Mouse (Mus musculus) forebrain, embryonic 12.5 days (tissue): ENCODE results near the gene 4930512M02Rik. TPM values are rescaled to one million over a fixed set of nuclear protein-coding genes. Genes with fewer than 3 reads are reported as not detected.

Source experiments
- ATAC-seq: fragments of 200-750 bp; cut with Nextera tagmentation; 2 replicates; pipeline ENCODE4 v1.8.0; 2017; ENCODE audit warnings: moderate TSS enrichment; ENCODE audit not compliant: low FRiP score
- H3K27ac ChIP-seq: fragments of 300-500 bp; sonication (generic); 2 replicates; pipeline ENCODE4 v1.5.1; 2016; ENCODE audit warnings: mild to moderate bottlenecking
- H3K27me3 ChIP-seq: fragments of 300-500 bp; sonication (generic); 2 replicates; pipeline ENCODE4 v1.6.1; 2016; ENCODE audit warnings: mild to moderate bottlenecking
- H3K36me3 ChIP-seq: fragments of 300-500 bp; sonication (generic); replicated peaks from 2 replicates; pipeline ENCODE4 v1.6.1; 2016; ENCODE audit warnings: mild to moderate bottlenecking
- H3K4me1 ChIP-seq: fragments of 300-500 bp; sonication (generic); 2 replicates; pipeline ENCODE4 v1.6.1; 2016
- H3K4me2 ChIP-seq: fragments of 300-500 bp; sonication (generic); 2 replicates; pipeline ENCODE4 v1.6.1; 2016; ENCODE audit warnings: mild to moderate bottlenecking, moderate library complexity
- H3K4me3 ChIP-seq: fragments of 300-500 bp; sonication (generic); replicated peaks from 2 replicates; pipeline ENCODE4 v1.5.1; 2016; ENCODE audit warnings: mild to moderate bottlenecking
- H3K9ac ChIP-seq: fragments of 300-500 bp; sonication (generic); 2 replicates; pipeline ENCODE4 v1.6.1; 2016; ENCODE audit warnings: mild to moderate bottlenecking
- H3K9me3 ChIP-seq: fragments of 300-500 bp; sonication (generic); 2 replicates; pipeline ENCODE4 v1.6.1; 2016
- WGBS: fragments of 180-500 bp; shearing (Covaris S2); methylation state at CpG from one replicate; pipeline ENCODE4 v1.1.7; 2016; 5-methylcytosine and 5-hydroxymethylcytosine counted together
- polyA plus RNA-seq: library from polyadenylated mRNA; unstranded; fragments of >200 nt; fragmentation: Nextera tagmentation; extraction: Ambion mirVana; gene quantifications from 2 replicates; pipeline ENCODE4 v1.2.1, GENCODE M21; 2016

4930512M02Rik gene
- polyA plus RNA-seq, 1 experiment from 2014 or later: not detected

GRCm38 (mm10) chr11:11624073-11624705, 3.4 kb downstream of the 4930512M02Rik start:
- Histone ChIP-seq H3K4me2 (no peak overlapping the region), H3K4me1 (no peaks in the 10 kb centered on the region), H3K27me3 (no peaks in the 10 kb centered on the region), H3K9ac (no peak overlapping the region), H3K9me3 (no peaks in the 10 kb centered on the region), H3K27ac (no peak overlapping the region), H3K4me3 (no peak overlapping the region), H3K36me3 (no peaks in the 10 kb centered on the region)
- ATAC-seq: no peak
- 74% methylated on average over 4 of the region's 4 CpGs for WGBS

DNA sequence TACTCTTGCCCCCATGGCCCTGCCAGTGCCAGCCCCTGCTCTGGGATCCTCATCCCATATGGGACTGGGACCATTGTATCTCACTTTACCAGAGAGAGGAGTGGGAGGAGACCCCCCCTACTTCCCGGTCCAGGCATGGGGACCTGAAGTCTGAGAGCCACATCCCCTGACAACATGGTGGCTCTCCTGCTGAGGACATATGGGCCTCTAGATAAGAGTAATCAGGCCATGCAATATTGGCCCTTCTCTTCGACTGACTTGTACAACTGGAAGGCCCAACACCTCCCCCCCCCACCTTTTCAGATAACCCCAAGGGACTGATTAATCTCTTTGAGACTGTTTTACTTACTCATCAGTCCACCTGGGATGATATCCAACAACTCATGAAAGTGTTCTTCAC, 18.4 kb downstream of the 4930512M02Rik start:
- WGBS: 87% methylated on average over 2 of the region's 2 CpGs
- no peak for ATAC-seq
- Histone ChIP-seq H3K36me3 (no peaks in the 10 kb centered on the region), H3K9ac (no peak overlapping the region), H3K4me2 (no peak overlapping the region), H3K4me3 (no peak overlapping the region), H3K9me3 (peaks cover 15% of the 10 kb centered on the region), H3K4me1 (no peaks in the 10 kb centered on the region), H3K27ac (no peak overlapping the region), H3K27me3 (no peaks in the 10 kb centered on the region)

GRCm38 (mm10) chr11:11587327-11587726, 40.3 kb downstream of the 4930512M02Rik start:
- Histone ChIP-seq H3K4me2 (no peak overlapping the region), H3K4me1 (no peaks in the 10 kb centered on the region), H3K36me3 (no peaks in the 10 kb centered on the region), H3K9ac (no peak overlapping the region), H3K9me3 (no peaks in the 10 kb centered on the region), H3K27ac (no peak overlapping the region), H3K27me3 (no peaks in the 10 kb centered on the region), H3K4me3 (no peak overlapping the region)
- WGBS: 92% methylated on average over 2 of the region's 2 CpGs
- ATAC-seq: no peak

DNA sequence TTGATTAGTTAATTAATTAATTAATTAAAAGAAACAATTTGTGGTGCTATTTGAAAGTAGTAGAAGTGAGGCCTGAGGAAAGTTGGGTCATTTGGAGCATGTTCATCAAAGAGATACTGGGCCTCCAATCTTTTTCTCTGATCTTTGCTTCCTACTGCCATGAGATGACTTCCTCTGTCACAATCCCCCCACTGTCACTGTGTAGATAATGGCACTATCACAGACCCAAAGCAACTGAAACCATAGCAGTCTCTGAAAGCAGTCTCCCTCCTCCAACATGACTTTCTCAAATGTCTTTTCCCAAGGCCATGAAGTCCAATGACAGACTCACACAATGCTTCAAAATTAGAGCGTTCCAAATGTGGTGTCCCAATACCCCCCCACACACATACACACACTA, 41.2 kb downstream of the 4930512M02Rik start:
- ATAC-seq: no peak

DNA sequence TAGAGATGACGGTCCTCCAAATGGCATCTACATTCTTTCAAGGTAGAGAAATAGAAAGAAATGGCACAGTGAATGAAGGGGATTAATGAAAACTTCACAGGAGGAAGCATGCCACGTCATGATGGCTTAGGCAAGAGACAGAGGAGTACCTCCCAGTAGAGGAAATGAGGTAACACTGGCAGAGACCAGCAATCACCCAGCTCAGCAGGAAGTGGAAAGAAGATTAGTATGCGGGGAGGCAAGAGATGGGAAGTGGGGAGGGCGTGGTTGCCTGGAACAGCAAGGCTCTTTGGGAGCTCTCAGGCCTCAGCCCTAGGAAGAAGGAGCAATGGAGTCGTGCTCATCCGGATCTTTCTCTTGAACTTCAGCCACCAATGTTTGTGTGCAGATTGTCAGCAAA, 53.9 kb downstream of the 4930512M02Rik start:
- no peaks in the 10 kb centered on the region for H3K36me3 ChIP-seq
- H3K27me3 ChIP-seq: no peaks in the 10 kb centered on the region
- H3K4me3 ChIP-seq: no peak overlapping the region
- no peak for ATAC-seq
- H3K9me3 ChIP-seq: no peaks in the 10 kb centered on the region
- no peak overlapping the region for H3K9ac ChIP-seq
- no peaks in the 10 kb centered on the region for H3K4me1 ChIP-seq
- H3K27ac ChIP-seq: no peak overlapping the region
- WGBS: 64% methylated on average over 6 of the region's 6 CpGs
- H3K4me2 ChIP-seq: no peak overlapping the region

More for the DNA sequence above, 41.2 kb downstream of the 4930512M02Rik start:
- Histone ChIP-seq H3K4me1 (no peaks in the 10 kb centered on the region), H3K9ac (no peak overlapping the region), H3K36me3 (no peaks in the 10 kb centered on the region), H3K4me3 (no peak overlapping the region), H3K27ac (no peak overlapping the region), H3K27me3 (no peaks in the 10 kb centered on the region), H3K9me3 (no peaks in the 10 kb centered on the region), H3K4me2 (no peak overlapping the region)
- WGBS: 96% methylated on average over 1 of the region's 1 CpGs

DNA sequence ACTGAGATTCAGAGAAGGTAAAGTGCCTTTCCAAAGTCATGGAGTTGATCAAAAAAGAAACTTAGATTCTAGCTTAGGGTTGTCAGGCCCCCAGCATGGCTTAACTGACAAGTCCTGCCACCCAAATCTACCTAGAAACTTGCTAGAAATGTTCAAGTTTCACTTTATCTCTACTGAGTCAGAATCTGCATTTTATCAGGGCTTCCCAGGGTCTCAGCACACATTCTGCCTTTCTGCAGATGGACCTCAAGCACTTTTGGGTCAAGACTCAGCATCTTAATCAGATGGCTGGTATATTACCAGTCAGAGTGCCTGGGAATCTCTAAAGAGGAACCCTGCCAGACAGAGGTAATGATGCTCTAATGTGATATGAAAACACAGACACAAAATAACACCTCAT, 56.9 kb downstream of the 4930512M02Rik start:
- Histone ChIP-seq H3K4me3 (no peak overlapping the region), H3K4me1 (no peaks in the 10 kb centered on the region), H3K27me3 (no peaks in the 10 kb centered on the region), H3K27ac (no peak overlapping the region), H3K9me3 (no peaks in the 10 kb centered on the region), H3K4me2 (no peak overlapping the region), H3K36me3 (no peaks in the 10 kb centered on the region), H3K9ac (no peak overlapping the region)
- ATAC-seq: no peak

- no peaks in the 10 kb centered on the region for H3K9me3 ChIP-seq
- H3K4me1 ChIP-seq: no peaks in the 10 kb centered on the region
- H3K9ac ChIP-seq: no peak overlapping the region
- no peak overlapping the region for H3K27ac ChIP-seq
- H3K4me2 ChIP-seq: no peak overlapping the region
- no peaks in the 10 kb centered on the region for H3K27me3 ChIP-seq
- WGBS: 71% methylated on average over 4 of the region's 4 CpGs
- H3K4me3 ChIP-seq: no peak overlapping the region
- no peak for ATAC-seq
- H3K36me3 ChIP-seq: no peaks in the 10 kb centered on the region
Measured at GRCm38 (mm10) chr11:11569466-11570132, 58.0 kb downstream of the 4930512M02Rik start.

GRCm38 (mm10) chr11:11568033-11568432, 59.6 kb downstream of the 4930512M02Rik start:
- ATAC-seq: no peak
- Histone ChIP-seq H3K4me2 (no peak overlapping the region), H3K27ac (no peak overlapping the region), H3K4me1 (no peaks in the 10 kb centered on the region), H3K27me3 (no peaks in the 10 kb centered on the region), H3K36me3 (no peaks in the 10 kb centered on the region), H3K9ac (no peak overlapping the region), H3K9me3 (no peaks in the 10 kb centered on the region), H3K4me3 (no peak overlapping the region)
- 93% methylated on average over 2 of the region's 2 CpGs for WGBS

- no peaks in the 10 kb centered on the region for H3K27me3 ChIP-seq
- no peak overlapping the region for H3K9ac ChIP-seq
- WGBS: 85% methylated on average over 5 of the region's 6 CpGs
- no peaks in the 10 kb centered on the region for H3K36me3 ChIP-seq
- H3K27ac ChIP-seq: no peak overlapping the region
- H3K4me2 ChIP-seq: no peak overlapping the region
- no peaks in the 10 kb centered on the region for H3K4me1 ChIP-seq
- ATAC-seq: no peak
- H3K9me3 ChIP-seq: no peaks in the 10 kb centered on the region
- no peak overlapping the region for H3K4me3 ChIP-seq
Measured at GRCm38 (mm10) chr11:11565146-11565820, 62.4 kb downstream of the 4930512M02Rik start.

GRCm38 (mm10) chr11:11564266-11565044, 63.2 kb downstream of the 4930512M02Rik start:
- Histone ChIP-seq H3K27me3 (no peaks in the 10 kb centered on the region), H3K4me3 (no peak overlapping the region), H3K36me3 (no peaks in the 10 kb centered on the region), H3K9ac (no peak overlapping the region), H3K9me3 (no peaks in the 10 kb centered on the region), H3K27ac (no peak overlapping the region), H3K4me1 (no peaks in the 10 kb centered on the region), H3K4me2 (no peak overlapping the region)
- ATAC-seq: no peak
- 91% methylated on average over 7 of the region's 7 CpGs for WGBS

GRCm38 (mm10) chr11:11561118-11561517, 66.5 kb downstream of the 4930512M02Rik start:
- no peak overlapping the region for H3K27ac ChIP-seq
- 89% methylated on average over 6 of the region's 6 CpGs for WGBS
- no peak overlapping the region for H3K4me2 ChIP-seq
- no peaks in the 10 kb centered on the region for H3K9me3 ChIP-seq
- no peak overlapping the region for H3K9ac ChIP-seq
- no peaks in the 10 kb centered on the region for H3K36me3 ChIP-seq
- no peak for ATAC-seq
- H3K27me3 ChIP-seq: no peaks in the 10 kb centered on the region
- no peaks in the 10 kb centered on the region for H3K4me1 ChIP-seq
- no peak overlapping the region for H3K4me3 ChIP-seq

- WGBS: 88% methylated on average over 7 of the region's 7 CpGs
- Histone ChIP-seq H3K4me1 (no peaks in the 10 kb centered on the region), H3K27me3 (no peaks in the 10 kb centered on the region), H3K9me3 (no peaks in the 10 kb centered on the region), H3K4me2 (no peak overlapping the region), H3K27ac (no peak overlapping the region), H3K4me3 (no peak overlapping the region), H3K36me3 (no peaks in the 10 kb centered on the region), H3K9ac (no peak overlapping the region)
- no peak for ATAC-seq
Measured at GRCm38 (mm10) chr11:11559099-11559686, 68.4 kb downstream of the 4930512M02Rik start.
